Mouse (Mus musculus) forebrain, embryonic 15.5 days (tissue): ENCODE measurements around the gene Fam180a. TPM values are rescaled to one million over a fixed set of nuclear protein-coding genes. Genes with fewer than 3 reads are reported as not detected.

Source experiments
- ATAC-seq: fragments of 200-750 bp; cut with Nextera tagmentation; replicated peaks from 2 replicates; pipeline ENCODE4 v1.8.0; 2017; ENCODE audit warnings: mild to moderate bottlenecking, moderate TSS enrichment, moderate library complexity
- H3K27ac ChIP-seq: fragments of 300-500 bp; sonication (generic); replicated peaks from 2 replicates; pipeline ENCODE4 v1.5.1; 2015; ENCODE audit warnings: mild to moderate bottlenecking, inconsistent platforms
- H3K27me3 ChIP-seq: fragments of 300-500 bp; sonication (generic); 2 replicates; pipeline ENCODE4 v1.6.1; 2015; ENCODE audit warnings: inconsistent platforms
- H3K36me3 ChIP-seq: fragments of 300-500 bp; sonication (generic); 2 replicates; pipeline ENCODE4 v1.6.1; 2015; ENCODE audit warnings: mild to moderate bottlenecking, inconsistent platforms
- H3K4me1 ChIP-seq: fragments of 300-500 bp; sonication (generic); 2 replicates; pipeline ENCODE4 v1.6.1; 2015; ENCODE audit warnings: inconsistent platforms
- H3K4me2 ChIP-seq: fragments of 300-500 bp; sonication (generic); replicated peaks from 2 replicates; pipeline ENCODE4 v1.6.1; 2015; ENCODE audit warnings: mild to moderate bottlenecking, inconsistent platforms
- H3K4me3 ChIP-seq: fragments of 300-500 bp; sonication (generic); 2 replicates; pipeline ENCODE4 v1.5.1; 2015; ENCODE audit warnings: mild to moderate bottlenecking, inconsistent platforms
- H3K9ac ChIP-seq: fragments of 300-500 bp; sonication (generic); replicated peaks from 2 replicates; pipeline ENCODE4 v1.6.1; 2015; ENCODE audit warnings: mild to moderate bottlenecking, inconsistent platforms
- H3K9me3 ChIP-seq: fragments of 300-500 bp; sonication (generic); 2 replicates; pipeline ENCODE4 v1.6.1; 2016; ENCODE audit warnings: inconsistent platforms
- WGBS: fragments of 180-500 bp; shearing (Covaris S2); methylation state at CpG from one replicate; pipeline ENCODE4 v1.1.7; 2015; ENCODE audit warnings: mixed read lengths; 5-methylcytosine and 5-hydroxymethylcytosine counted together
- polyA plus RNA-seq: library from polyadenylated mRNA; unstranded; fragments of >200 nt; fragmentation: Nextera tagmentation; extraction: Ambion mirVana; gene quantifications from 2 replicates; pipeline ENCODE4 v1.2.1, GENCODE M21; 2015

Fam180a gene
- polyA plus RNA-seq, 1 experiment from 2014 or later = 0.34 TPM

DNA sequence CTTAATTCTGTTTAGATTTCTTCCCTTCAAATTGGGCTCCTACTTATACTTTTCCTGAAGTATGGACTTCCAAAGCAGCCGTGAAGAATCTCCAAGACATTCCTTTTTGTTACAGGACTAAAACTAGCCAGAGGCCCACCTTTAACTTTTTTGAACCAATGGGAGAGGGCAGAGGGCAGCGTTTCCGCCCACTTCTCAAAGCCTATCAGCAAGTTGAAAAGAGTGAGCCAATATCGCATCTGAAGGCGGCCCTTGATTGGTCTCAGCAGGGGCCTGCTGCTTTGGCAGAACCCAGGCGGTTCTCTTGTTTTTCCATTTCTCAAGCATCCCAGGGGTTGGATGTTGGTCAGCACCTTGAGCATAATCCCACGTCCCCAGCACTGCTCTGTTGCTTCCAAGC lies 17.9 kb downstream of the Fam180a start, which contains the start of gene Slc13a4:
Gene Slc13a4 (minus strand): TSS at position 95 of the 400 bp plus-strand sequence.
- no peaks in the 10 kb centered on the region for H3K4me1 ChIP-seq
- WGBS = 15% methylated on average over 7 of the region's 7 CpGs
- H3K4me2 ChIP-seq = no peak within 1 kb of the TSS
- H3K27ac ChIP-seq = no peak within 1 kb of the TSS
- no peaks in the 10 kb centered on the region for H3K36me3 ChIP-seq
- H3K9ac ChIP-seq = no peak within 1 kb of the TSS
- no peak within 1 kb of the TSS for H3K4me3 ChIP-seq
- no peaks in the 10 kb centered on the region for H3K9me3 ChIP-seq
- no peak for ATAC-seq
- H3K27me3 ChIP-seq = no peaks in the 10 kb centered on the region

GRCm38 (mm10) chr6:35307136-35307535 lies 18.8 kb downstream of the Fam180a start:
- ATAC-seq = peak; percentile 46; the same call in 1 of the 2 replicates
- no peak overlapping the region for H3K27ac ChIP-seq
- no peaks in the 10 kb centered on the region for H3K36me3 ChIP-seq
- no peaks in the 10 kb centered on the region for H3K27me3 ChIP-seq
- H3K4me3 ChIP-seq = no peak overlapping the region
- WGBS = 59% methylated on average over 13 of the region's 13 CpGs
- no peaks in the 10 kb centered on the region for H3K9me3 ChIP-seq
- H3K4me1 ChIP-seq = no peaks in the 10 kb centered on the region
- H3K4me2 ChIP-seq = no peak overlapping the region
- H3K9ac ChIP-seq = no peak overlapping the region

GRCm38 (mm10) chr6:35303355-35303900 lies 22.5 kb downstream of the Fam180a start:
- no peaks in the 10 kb centered on the region for H3K9me3 ChIP-seq
- no peak for ATAC-seq
- H3K27me3 ChIP-seq = no peaks in the 10 kb centered on the region
- no peak overlapping the region for H3K4me3 ChIP-seq
- H3K36me3 ChIP-seq = no peaks in the 10 kb centered on the region
- H3K4me2 ChIP-seq = no peak overlapping the region
- no peak overlapping the region for H3K27ac ChIP-seq
- no peak overlapping the region for H3K9ac ChIP-seq
- no peaks in the 10 kb centered on the region for H3K4me1 ChIP-seq
- WGBS = 89% methylated on average over 11 of the region's 11 CpGs

GRCm38 (mm10) chr6:35302581-35302980 lies 23.4 kb downstream of the Fam180a start:
- Histone ChIP-seq H3K4me2 (no peak overlapping the region), H3K9me3 (no peaks in the 10 kb centered on the region), H3K4me1 (no peaks in the 10 kb centered on the region), H3K9ac (no peak overlapping the region), H3K27me3 (no peaks in the 10 kb centered on the region), H3K4me3 (no peak overlapping the region), H3K36me3 (no peaks in the 10 kb centered on the region), H3K27ac (no peak overlapping the region)
- WGBS = 92% methylated on average over 7 of the region's 7 CpGs
- no peak for ATAC-seq

DNA sequence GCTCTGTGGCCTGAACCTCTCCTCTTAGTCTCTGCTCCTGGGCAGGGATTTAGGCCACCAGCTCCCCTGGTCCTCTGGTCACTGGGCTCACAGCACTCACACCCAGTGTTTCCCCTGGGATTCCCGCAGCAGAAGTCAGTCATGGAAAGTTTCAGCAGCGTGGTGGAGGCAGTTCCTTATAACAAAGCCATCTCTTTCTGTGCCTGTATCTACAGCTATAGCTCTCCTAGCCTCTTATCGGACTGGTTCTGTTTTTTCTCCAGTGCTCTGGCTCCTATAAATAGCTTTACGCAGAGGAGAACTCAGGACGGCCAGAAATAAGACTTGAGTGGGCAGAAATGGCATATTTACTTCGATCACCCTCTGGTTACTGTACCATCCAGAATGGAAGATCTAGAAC lies 27.6 kb downstream of the Fam180a start:
- 94% methylated on average over 6 of the region's 6 CpGs for WGBS
- no peaks in the 10 kb centered on the region for H3K36me3 ChIP-seq

DNA sequence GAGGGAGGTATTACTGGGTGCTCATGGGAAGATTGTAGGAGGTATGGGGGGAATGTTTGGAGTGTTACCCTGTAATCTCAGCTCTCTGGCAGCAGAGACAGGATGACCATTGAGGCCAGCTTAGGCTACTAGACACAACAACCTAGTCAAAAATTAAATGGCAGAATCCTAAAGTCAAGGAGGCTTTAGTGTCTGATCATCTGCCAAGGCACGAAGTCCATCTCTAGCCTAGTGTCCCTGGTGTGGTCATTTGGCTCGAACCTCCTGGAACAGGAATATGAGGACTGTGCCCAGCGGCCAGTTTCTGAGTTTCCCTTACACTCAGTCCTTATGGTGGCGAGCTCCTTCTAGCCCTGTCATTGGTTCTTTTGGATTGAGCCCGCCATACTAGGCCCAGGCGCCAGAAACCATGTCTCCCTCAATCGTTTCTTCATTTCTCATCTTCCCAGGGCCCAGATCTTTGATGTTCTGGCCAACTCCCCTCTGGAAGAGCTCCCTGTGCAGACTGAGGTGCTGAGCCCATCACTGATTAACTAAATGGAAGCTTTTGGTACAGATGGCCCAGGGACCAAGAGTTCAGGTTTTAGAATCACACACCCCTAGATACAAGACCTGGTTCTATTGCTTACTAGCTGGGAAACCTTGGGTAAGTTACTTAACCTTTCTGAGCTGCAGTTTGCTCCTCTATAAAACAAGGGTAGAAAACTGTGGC lies 28.3 kb downstream of the Fam180a start:
- Histone ChIP-seq H3K9ac (no peak overlapping the region), H3K9me3 (no peaks in the 10 kb centered on the region), H3K4me2 (no peak overlapping the region), H3K4me1 (peaks cover 6% of the 10 kb centered on the region; the same call in 1 of the 2 replicates), H3K36me3 (no peaks in the 10 kb centered on the region), H3K27me3 (no peaks in the 10 kb centered on the region), H3K27ac (no peak overlapping the region), H3K4me3 (no peak overlapping the region)
- no peak for ATAC-seq
- 90% methylated on average over 7 of the region's 7 CpGs for WGBS

More for the DNA sequence above, 27.6 kb downstream of the Fam180a start:
- no peak overlapping the region for H3K4me3 ChIP-seq
- H3K27me3 ChIP-seq = no peaks in the 10 kb centered on the region
- peaks cover 6% of the 10 kb centered on the region; the same call in 1 of the 2 replicates for H3K4me1 ChIP-seq
- no peak for ATAC-seq
- H3K9me3 ChIP-seq = no peaks in the 10 kb centered on the region
- H3K4me2 ChIP-seq = no peak overlapping the region
- no peak overlapping the region for H3K27ac ChIP-seq
- no peak overlapping the region for H3K9ac ChIP-seq

DNA sequence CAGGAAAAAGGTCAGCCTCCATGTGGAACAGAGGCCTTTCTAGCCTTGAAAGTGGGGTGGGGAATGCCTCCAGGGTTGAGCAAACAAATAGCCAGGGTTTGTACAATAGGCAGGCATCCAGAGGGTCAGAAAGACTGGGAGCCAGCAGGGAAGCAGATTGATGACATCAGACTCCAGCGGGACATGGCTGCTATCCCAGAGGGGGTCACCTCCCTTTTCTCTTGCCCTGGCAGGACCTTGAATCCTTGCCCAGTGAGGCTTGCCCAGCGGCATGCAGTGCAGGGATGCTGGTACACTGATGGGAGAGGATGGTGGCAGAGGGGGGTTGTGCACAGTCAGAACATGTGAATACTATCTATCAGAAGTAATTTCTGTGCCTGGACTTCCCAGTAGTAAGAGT lies 28.9 kb downstream of the Fam180a start:
- Histone ChIP-seq H3K9me3 (no peaks in the 10 kb centered on the region), H3K27me3 (no peaks in the 10 kb centered on the region)
- 0 out of 2 replicates have a peak, but pooled peaks have one; percentile 43 for ATAC-seq

GRCm38 (mm10) chr6:35294964-35295363 lies 31.0 kb downstream of the Fam180a start:
- Histone ChIP-seq H3K4me3 (no peak overlapping the region), H3K27ac (no peak overlapping the region), H3K9me3 (no peaks in the 10 kb centered on the region), H3K9ac (no peak overlapping the region), H3K36me3 (no peaks in the 10 kb centered on the region), H3K4me1 (peaks cover 6% of the 10 kb centered on the region; the same call in 1 of the 2 replicates), H3K27me3 (no peaks in the 10 kb centered on the region), H3K4me2 (no peak overlapping the region)
- 92% methylated on average over 2 of the region's 2 CpGs for WGBS
- no peak for ATAC-seq

More for the DNA sequence above, 28.9 kb downstream of the Fam180a start:
- no peak overlapping the region for H3K4me2 ChIP-seq
- H3K36me3 ChIP-seq = no peaks in the 10 kb centered on the region
- no peak overlapping the region for H3K4me3 ChIP-seq
- peaks cover 6% of the 10 kb centered on the region; the same call in 1 of the 2 replicates for H3K4me1 ChIP-seq
- H3K27ac ChIP-seq = no peak overlapping the region
- H3K9ac ChIP-seq = no peak overlapping the region
- 28% methylated on average over 2 of the region's 2 CpGs for WGBS

DNA sequence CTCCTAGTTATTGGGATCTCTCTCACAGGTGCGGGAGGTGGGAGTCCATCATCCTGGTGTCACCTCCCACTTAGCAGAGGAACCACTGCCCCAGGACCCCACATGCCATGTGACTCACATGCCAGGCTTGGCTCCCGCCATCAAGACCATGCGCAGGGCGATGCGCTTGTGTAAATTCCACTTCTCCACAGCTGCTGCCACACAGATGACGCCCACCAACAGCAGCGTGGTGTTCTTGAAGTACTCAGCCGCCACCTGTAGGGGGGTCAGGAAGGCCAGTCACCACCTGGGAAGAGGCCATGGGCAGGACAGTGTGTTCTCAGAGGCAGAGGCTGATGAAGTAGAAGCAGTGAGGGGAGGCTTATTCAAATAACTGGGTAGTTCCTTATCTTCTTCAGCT lies 36.3 kb downstream of the Fam180a start:
- Histone ChIP-seq H3K27me3 (no peaks in the 10 kb centered on the region), H3K9ac (no peak overlapping the region), H3K4me1 (peaks cover 16% of the 10 kb centered on the region), H3K4me3 (no peak overlapping the region), H3K4me2 (no peak overlapping the region), H3K36me3 (no peaks in the 10 kb centered on the region), H3K9me3 (no peaks in the 10 kb centered on the region), H3K27ac (no peak overlapping the region)
- ATAC-seq = no peak
- WGBS = 94% methylated on average over 8 of the region's 8 CpGs

DNA sequence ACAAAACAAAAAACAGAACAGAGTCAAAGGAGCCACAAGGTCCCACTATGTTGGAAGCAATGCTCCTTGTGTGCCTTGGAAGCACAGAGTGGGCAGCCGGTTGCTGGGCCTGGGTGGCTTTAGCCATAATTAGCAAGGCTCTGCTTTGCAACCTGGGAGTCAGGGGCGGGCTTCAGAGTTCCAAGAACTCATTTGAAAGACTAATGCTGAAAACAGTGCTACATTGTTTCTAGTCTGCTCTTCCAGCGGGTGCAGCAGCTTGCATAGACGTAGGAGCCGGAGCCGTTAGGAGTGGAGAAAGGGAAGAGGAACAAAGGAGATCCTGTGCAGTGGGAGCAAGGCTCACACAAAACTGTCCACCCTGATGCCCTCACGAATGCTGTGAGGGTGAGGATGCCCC lies 37.0 kb downstream of the Fam180a start:
- no peaks in the 10 kb centered on the region for H3K36me3 ChIP-seq
- peaks cover 16% of the 10 kb centered on the region for H3K4me1 ChIP-seq
- no peak overlapping the region for H3K4me3 ChIP-seq
- no peaks in the 10 kb centered on the region for H3K9me3 ChIP-seq
- 8% methylated on average over 7 of the region's 7 CpGs for WGBS
- peak; percentile 60 for ATAC-seq
- H3K27ac ChIP-seq = no peak overlapping the region
- no peak overlapping the region for H3K9ac ChIP-seq
- no peak overlapping the region for H3K4me2 ChIP-seq
- no peaks in the 10 kb centered on the region for H3K27me3 ChIP-seq

DNA sequence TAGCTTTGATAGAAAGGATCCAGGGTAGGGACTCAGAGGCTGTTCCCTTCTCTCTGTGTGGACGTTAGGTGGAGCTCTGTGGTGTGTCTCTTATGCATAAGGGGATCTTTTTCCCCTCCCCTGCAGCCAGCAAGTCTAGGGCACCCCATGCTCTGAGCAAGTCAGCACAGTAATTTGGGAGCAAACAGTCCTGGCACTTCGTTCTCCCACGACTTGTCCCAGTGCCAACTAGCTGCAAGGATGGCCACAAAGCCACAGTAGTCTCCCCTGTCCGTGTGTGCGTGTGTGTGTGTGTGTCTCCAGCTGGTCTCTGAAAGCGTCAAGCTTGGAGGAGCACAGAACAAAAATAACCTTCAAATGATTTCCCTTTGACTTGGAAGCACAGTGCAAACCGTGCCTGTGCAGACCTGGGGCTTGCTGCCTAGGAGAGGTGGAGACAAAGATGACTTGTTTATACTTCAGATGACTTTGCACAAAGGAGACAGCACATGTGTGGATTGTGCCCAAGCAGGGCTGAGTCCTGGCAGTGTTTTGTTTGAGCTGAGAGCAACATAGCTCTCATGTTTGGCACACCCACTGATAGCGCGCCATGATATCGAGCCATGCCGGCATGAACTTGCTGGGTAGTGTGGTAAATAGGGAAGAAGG lies 37.7 kb downstream of the Fam180a start:
- no peaks in the 10 kb centered on the region for H3K9me3 ChIP-seq
- ATAC-seq = peak; percentile 57
- H3K27me3 ChIP-seq = no peaks in the 10 kb centered on the region
- no peak overlapping the region for H3K4me3 ChIP-seq
- no peak overlapping the region for H3K27ac ChIP-seq
- 55% methylated on average over 11 of the region's 11 CpGs for WGBS
- H3K4me1 ChIP-seq = peaks cover 16% of the 10 kb centered on the region
- H3K4me2 ChIP-seq = no peak overlapping the region
- H3K36me3 ChIP-seq = no peaks in the 10 kb centered on the region
- no peak overlapping the region for H3K9ac ChIP-seq

DNA sequence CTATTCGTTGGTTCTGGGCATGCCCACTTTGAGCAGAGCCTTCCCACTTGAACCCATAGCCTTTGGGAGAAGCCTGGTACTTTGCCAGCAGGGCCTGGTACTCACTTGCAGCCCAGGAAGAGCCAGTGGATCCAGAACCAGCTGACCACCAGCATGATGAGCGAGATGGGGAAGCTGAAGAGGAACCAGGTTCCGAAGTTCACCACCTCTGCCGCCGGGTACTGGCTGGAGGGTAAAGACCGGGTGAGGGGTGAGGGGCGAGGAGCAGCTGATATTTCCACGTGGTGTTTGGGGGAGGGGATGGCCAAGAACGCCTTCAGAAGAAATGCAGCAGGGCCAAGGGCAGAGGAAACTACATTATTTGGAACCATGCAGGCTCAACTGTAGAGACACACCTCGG lies 46.6 kb downstream of the Fam180a start:
- Histone ChIP-seq H3K27ac (no peak overlapping the region), H3K27me3 (no peaks in the 10 kb centered on the region), H3K36me3 (no peaks in the 10 kb centered on the region), H3K4me3 (no peak overlapping the region), H3K4me1 (no peaks in the 10 kb centered on the region), H3K4me2 (no peak overlapping the region), H3K9me3 (no peaks in the 10 kb centered on the region), H3K9ac (no peak overlapping the region)
- 85% methylated on average over 10 of the region's 10 CpGs for WGBS
- ATAC-seq = no peak
